Mouse (Mus musculus) liver, embryonic 14.5 days (tissue): Measurements from ENCODE around the gene Ctnnd1. TPM values are rescaled to one million over a fixed set of nuclear protein-coding genes. Genes with fewer than 3 reads are reported as not detected.
A peak's percentile ranks its signal among the peaks of the same experiment; 100 is the strongest.

Source experiments
- ATAC-seq: fragments of 200-750 bp; cut with Nextera tagmentation; 2 replicates; pipeline ENCODE4 v1.8.0; 2017; ENCODE audit warnings: moderate number of reproducible peaks, mild to moderate bottlenecking, moderate library complexity; ENCODE audit not compliant: insufficient read depth
- DNase-seq, 3 experiments: peaks; one replicate each; pipeline ENCODE4 v3.0.0-alpha.2; 2012 to 2013; ENCODE audit warnings: low read depth in 3 of 3, low spot score in 3 of 3
- H3K27ac ChIP-seq: fragments of 300-500 bp; sonication (generic); 2 replicates; pipeline ENCODE4 v1.5.1; 2014; ENCODE audit warnings: moderate library complexity, mild to moderate bottlenecking, control low read depth, inconsistent platforms
- H3K27me3 ChIP-seq: fragments of 300-500 bp; sonication (generic); 2 replicates; pipeline ENCODE4 v1.6.1; 2014; ENCODE audit warnings: mild to moderate bottlenecking, low read length, moderate library complexity; ENCODE audit not compliant: control insufficient read depth, insufficient read depth
- H3K36me3 ChIP-seq: fragments of 300-500 bp; sonication (generic); replicated peaks from 2 replicates; pipeline ENCODE4 v1.6.1; 2014; ENCODE audit warnings: low read depth; ENCODE audit not compliant: control insufficient read depth, insufficient read depth
- H3K4me1 ChIP-seq, 2 experiments: fragments of 200-500 bp in 1 of 2; fragments of 300-500 bp in 1 of 2; sonication (generic) in 1 of 2; replicated peaks; 2 replicates each; pipeline ENCODE4 v1.6.1; 2012 to 2014; ENCODE audit warnings: antibody characterized with exemption in 1 of 2, inconsistent platforms in 1 of 2, low read length in 1 of 2; ENCODE audit not compliant: control insufficient read depth in 2 of 2, insufficient read depth in 2 of 2
- H3K4me2 ChIP-seq: fragments of 300-500 bp; sonication (generic); 2 replicates; pipeline ENCODE4 v1.6.1; 2014; ENCODE audit warnings: low read depth, mild to moderate bottlenecking, control low read depth, moderate library complexity
- H3K4me3 ChIP-seq, 2 experiments: fragments of 200-500 bp in 1 of 2; fragments of 300-500 bp in 1 of 2; sonication (generic) in 1 of 2; 2 replicates each; pipeline ENCODE4 v1.5.1; 2012 to 2014; ENCODE audit warnings: low read depth in 2 of 2, low read length in 2 of 2, mild to moderate bottlenecking in 2 of 2, control low read depth in 1 of 2, inconsistent platforms in 1 of 2, moderate library complexity in 1 of 2; ENCODE audit not compliant: insufficient read depth in 1 of 2
- H3K9ac ChIP-seq: fragments of 300-500 bp; sonication (generic); replicated peaks from 2 replicates; pipeline ENCODE4 v1.6.1; 2014; ENCODE audit warnings: mild to moderate bottlenecking, control low read depth, moderate library complexity
- H3K9me3 ChIP-seq: fragments of 300-500 bp; sonication (generic); 2 replicates; pipeline ENCODE4 v1.6.1; 2016; ENCODE audit warnings: low read length, mixed read lengths; ENCODE audit not compliant: control insufficient read depth
- CTCF ChIP-seq: IDR thresholded peaks from 2 replicates; pipeline ENCODE4 v1.5.1; 2016; ENCODE audit warnings: antibody characterized with exemption, low read depth, control low read depth
- EP300 ChIP-seq: IDR thresholded peaks from 2 replicates; pipeline ENCODE4 v1.6.1; 2016; ENCODE audit warnings: antibody characterized with exemption, low read depth
- WGBS: fragments of 180-500 bp; shearing (Covaris S2); extraction: QIAGEN DNeasy Blood & Tissue Kit; methylation state at CpG from one replicate; pipeline ENCODE4 v1.1.7; 2014; ENCODE audit not compliant: insufficient replicate concordance; 5-methylcytosine and 5-hydroxymethylcytosine counted together
- polyA plus RNA-seq, 2 experiments: library from polyadenylated mRNA; depleted of rRNA in 1 of 2; stranded (reverse) in 1 of 2; unstranded in 1 of 2; fragments of >200 nt; fragmentation: Nextera tagmentation in 1 of 2; extraction: Ambion mirVana in 1 of 2; gene quantifications; 2 replicates each; pipeline versions ENCODE4 v1.2.1 to v1.2.3; 2012 to 2014

Ctnnd1 gene
- polyA plus RNA-seq, 2 experiments, result 8.5 to 16.0 TPM

DNA sequence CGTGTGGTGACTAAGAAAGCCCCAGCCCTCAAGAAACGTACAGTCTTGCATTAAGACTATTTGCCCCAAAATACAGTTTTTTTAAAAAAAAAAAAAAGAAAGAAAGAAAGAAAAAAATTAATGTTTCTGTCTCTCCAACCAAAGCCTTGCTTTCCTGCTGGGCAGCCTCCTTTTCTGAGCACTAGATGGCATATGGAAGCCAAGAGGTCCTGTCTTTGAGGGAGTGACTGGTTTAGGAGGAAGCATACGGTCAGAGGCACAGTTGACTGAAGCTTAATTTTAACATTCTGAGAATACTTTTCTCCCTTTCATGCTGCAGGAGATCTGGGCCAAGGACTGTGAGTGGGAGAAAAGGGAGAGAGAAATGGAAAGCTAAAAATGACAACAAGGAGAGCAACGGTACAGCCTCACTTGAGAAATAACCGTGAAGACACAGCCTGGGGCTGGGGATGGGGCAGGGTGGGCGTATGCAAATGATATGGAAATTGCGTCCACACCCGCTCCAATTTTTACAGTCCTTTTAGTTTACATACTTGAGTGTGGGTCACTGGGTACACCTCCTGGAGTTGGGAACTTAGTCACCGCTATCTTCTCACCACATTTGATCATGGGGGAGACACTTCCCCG lies 93.6 kb downstream of the Ctnnd1 start:
- H3K36me3 ChIP-seq, result no peaks in the 10 kb centered on the region
- H3K27ac ChIP-seq, result no peak overlapping the region
- WGBS, result 38% methylated on average over 10 of the region's 10 CpGs
- ATAC-seq, result no peak
- no peaks in the 10 kb centered on the region for H3K27me3 ChIP-seq
- no peak overlapping the region for H3K9ac ChIP-seq
- 0 out of 4 replicates have a peak, but pooled peaks cover 0 to 2% of the 10 kb centered on the region in 2 experiments for H3K4me1 ChIP-seq
- H3K4me3 ChIP-seq, result no peak overlapping the region
- no peak for DNase-seq
- H3K9me3 ChIP-seq, result no peaks in the 10 kb centered on the region
- peak overlapping the region; percentile 36 for H3K4me2 ChIP-seq
- TF ChIP-seq EP300 (no peak), CTCF (0 out of 2 replicates have a peak, but pooled peaks have one; percentile 18)

DNA sequence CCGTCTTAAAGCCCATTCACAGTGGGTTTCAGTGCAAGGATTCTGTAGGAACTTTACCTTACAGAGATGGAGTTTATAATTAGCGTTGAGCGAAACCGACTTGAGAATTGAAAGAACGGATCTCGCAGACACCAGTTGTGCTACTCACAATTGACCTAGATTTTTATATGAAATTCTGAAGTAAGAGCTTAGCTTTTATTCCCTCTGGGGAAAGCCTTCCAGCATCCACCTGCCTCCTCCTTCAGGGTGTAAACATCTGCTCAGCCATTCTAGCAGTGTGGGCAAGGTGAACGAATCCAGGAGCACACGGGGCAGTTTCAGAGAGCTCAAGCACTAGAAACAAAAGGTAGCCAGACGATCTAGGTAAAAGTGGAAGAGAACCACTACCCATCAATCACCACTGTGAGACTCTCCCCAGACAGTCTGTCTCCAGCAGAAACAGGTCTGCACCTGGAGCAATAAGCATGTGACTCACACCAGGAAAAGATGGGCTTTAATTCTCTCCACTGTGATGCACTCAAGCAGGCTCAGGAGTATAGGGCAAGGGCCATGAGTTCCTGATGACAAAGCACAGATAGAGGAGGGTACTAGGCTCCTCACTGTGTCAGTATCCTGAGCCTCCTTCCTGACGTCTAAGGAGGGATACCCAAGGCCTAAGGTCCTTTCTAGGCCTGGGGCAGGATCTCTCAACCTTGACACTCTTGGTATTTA lies 99.0 kb downstream of the Ctnnd1 start:
- Histone ChIP-seq H3K36me3 (no peaks in the 10 kb centered on the region), H3K9me3 (no peaks in the 10 kb centered on the region), H3K9ac (no peak overlapping the region), H3K4me2 (no peak overlapping the region), H3K27me3 (no peaks in the 10 kb centered on the region), H3K4me3 (no peak overlapping the region), H3K27ac (no peak overlapping the region), H3K4me1 (no peaks in the 10 kb centered on the region)
- no peak for ATAC-seq
- WGBS, result 71% methylated on average over 10 of the region's 10 CpGs
- no peak for DNase-seq
- TF ChIP-seq CTCF (no peak), EP300 (no peak)

Other genes with a start within 250 kb of the Ctnnd1 start
- 2.0 and 2.8 TPM in 2 replicates for gene Calcrl, start 225.4 kb downstream of the Ctnnd1 start, polyA plus RNA-seq (2012; rRNA removed)
- 10.1 and 11.3 TPM in 2 replicates for gene Calcrl, start 225.4 kb downstream of the Ctnnd1 start, polyA plus RNA-seq (2014; fragmentation: Nextera tagmentation; extraction: Ambion mirVana)
- gene Tfpi, start 174.0 kb downstream of the Ctnnd1 start, polyA plus RNA-seq (2012; rRNA removed), result 6.3 and 10.4 TPM in 2 replicates
- gene Tfpi, start 174.0 kb downstream of the Ctnnd1 start, polyA plus RNA-seq (2014; fragmentation: Nextera tagmentation; extraction: Ambion mirVana), result 15.1 and 15.9 TPM in 2 replicates
- gene Btbd18, start 8.3 kb upstream of the Ctnnd1 start, polyA plus RNA-seq (2012; rRNA removed), result not detected in 2 replicates
- 0.05 TPM in 1 of 2 replicates, not detected in the other for gene Btbd18, start 8.3 kb upstream of the Ctnnd1 start, polyA plus RNA-seq (2014; fragmentation: Nextera tagmentation; extraction: Ambion mirVana)
- gene Selenoh, start 20.0 kb upstream of the Ctnnd1 start, polyA plus RNA-seq (2012; rRNA removed), result 97.8 and 135 TPM in 2 replicates
- 115 TPM in 2 replicates for gene Selenoh, start 20.0 kb upstream of the Ctnnd1 start, polyA plus RNA-seq (2014; fragmentation: Nextera tagmentation; extraction: Ambion mirVana)
- gene Gm28635, start 27.3 kb upstream of the Ctnnd1 start, polyA plus RNA-seq (2012; rRNA removed), result 0.01 TPM in 1 of 2 replicates, not detected in the other
- gene Gm28635, start 27.3 kb upstream of the Ctnnd1 start, polyA plus RNA-seq (2014; fragmentation: Nextera tagmentation; extraction: Ambion mirVana), result not detected in 2 replicates
- gene Med19, start 27.6 kb upstream of the Ctnnd1 start, polyA plus RNA-seq (2012; rRNA removed), result 9.6 and 12.3 TPM in 2 replicates
- gene Med19, start 27.6 kb upstream of the Ctnnd1 start, polyA plus RNA-seq (2014; fragmentation: Nextera tagmentation; extraction: Ambion mirVana), result 22.4 and 23.4 TPM in 2 replicates
- gene Tmx2, start 28.4 kb upstream of the Ctnnd1 start, polyA plus RNA-seq (2012; rRNA removed), result 18.7 and 24.7 TPM in 2 replicates
- gene Tmx2, start 28.4 kb upstream of the Ctnnd1 start, polyA plus RNA-seq (2014; fragmentation: Nextera tagmentation; extraction: Ambion mirVana), result 66.3 and 70.9 TPM in 2 replicates
- gene Zdhhc5, start 64.4 kb upstream of the Ctnnd1 start, polyA plus RNA-seq (2012; rRNA removed), result 17.2 and 17.4 TPM in 2 replicates
- 18.8 and 20.1 TPM in 2 replicates for gene Zdhhc5, start 64.4 kb upstream of the Ctnnd1 start, polyA plus RNA-seq (2014; fragmentation: Nextera tagmentation; extraction: Ambion mirVana)
- 22.1 and 27.5 TPM in 2 replicates for gene Clp1, start 76.6 kb upstream of the Ctnnd1 start, polyA plus RNA-seq (2012; rRNA removed)
- gene Clp1, start 76.6 kb upstream of the Ctnnd1 start, polyA plus RNA-seq (2014; fragmentation: Nextera tagmentation; extraction: Ambion mirVana), result 50.9 and 54.6 TPM in 2 replicates
- gene Ypel4, start 83.3 kb upstream of the Ctnnd1 start, polyA plus RNA-seq (2012; rRNA removed), result 122 and 145 TPM in 2 replicates
- 53.4 and 58.1 TPM in 2 replicates for gene Ypel4, start 83.3 kb upstream of the Ctnnd1 start, polyA plus RNA-seq (2014; fragmentation: Nextera tagmentation; extraction: Ambion mirVana)
- gene Gm19426, start 92.9 kb upstream of the Ctnnd1 start, polyA plus RNA-seq (2012; rRNA removed), result 1.1 and 1.8 TPM in 2 replicates
- gene Gm19426, start 92.9 kb upstream of the Ctnnd1 start, polyA plus RNA-seq (2014; fragmentation: Nextera tagmentation; extraction: Ambion mirVana), result 0.98 and 1.1 TPM in 2 replicates
- 32.4 and 35.4 TPM in 2 replicates for gene Serping1, start 124.7 kb upstream of the Ctnnd1 start, polyA plus RNA-seq (2012; rRNA removed)
- 45.4 and 61.5 TPM in 2 replicates for gene Serping1, start 124.7 kb upstream of the Ctnnd1 start, polyA plus RNA-seq (2014; fragmentation: Nextera tagmentation; extraction: Ambion mirVana)
- 243 and 304 TPM in 2 replicates for gene Ube2l6, start 148.1 kb upstream of the Ctnnd1 start, polyA plus RNA-seq (2012; rRNA removed)
- 469 and 479 TPM in 2 replicates for gene Ube2l6, start 148.1 kb upstream of the Ctnnd1 start, polyA plus RNA-seq (2014; fragmentation: Nextera tagmentation; extraction: Ambion mirVana)
- 0.09 and 0.38 TPM in 2 replicates for gene Smtnl1, start 171.9 kb upstream of the Ctnnd1 start, polyA plus RNA-seq (2012; rRNA removed)
- gene Smtnl1, start 171.9 kb upstream of the Ctnnd1 start, polyA plus RNA-seq (2014; fragmentation: Nextera tagmentation; extraction: Ambion mirVana), result 0.23 and 0.25 TPM in 2 replicates
- 39.8 and 46.6 TPM in 2 replicates for gene Timm10, start 176.2 kb upstream of the Ctnnd1 start, polyA plus RNA-seq (2012; rRNA removed)
- 40.6 and 41.5 TPM in 2 replicates for gene Timm10, start 176.2 kb upstream of the Ctnnd1 start, polyA plus RNA-seq (2014; fragmentation: Nextera tagmentation; extraction: Ambion mirVana)
- 144 and 151 TPM in 2 replicates for gene Slc43a1, start 188.1 kb upstream of the Ctnnd1 start, polyA plus RNA-seq (2012; rRNA removed)
- gene Slc43a1, start 188.1 kb upstream of the Ctnnd1 start, polyA plus RNA-seq (2014; fragmentation: Nextera tagmentation; extraction: Ambion mirVana), result 174 and 198 TPM in 2 replicates
- gene Rtn4rl2, start 235.9 kb upstream of the Ctnnd1 start, polyA plus RNA-seq (2012; rRNA removed), result 0.03 and 0.06 TPM in 2 replicates
- 0.14 TPM in 1 of 2 replicates, not detected in the other for gene Rtn4rl2, start 235.9 kb upstream of the Ctnnd1 start, polyA plus RNA-seq (2014; fragmentation: Nextera tagmentation; extraction: Ambion mirVana)